Mouse (Mus musculus) Patski (cell line): ENCODE measurements around the gene Bmp6. TPM values are rescaled to one million over a fixed set of nuclear protein-coding genes. Genes with fewer than 3 reads are reported as not detected.

ENCODE experiments used
- ATAC-seq: fragments of 100-300 bp; one replicate; pipeline ENCODE4 v1.8.0; 2021
- CTCF ChIA-PET: fragments of 350-600 bp; sonication (Branson Sonifier 250); formaldehyde crosslinking; loops from one replicate; lab custom pipeline; 2022; ENCODE audit warnings: inconsistent platforms; lab: Charles Lee
- POLR2A ChIA-PET: fragments of 350-600 bp; sonication (Branson Sonifier 250); formaldehyde crosslinking; loops from one replicate; lab custom pipeline; 2022; ENCODE audit warnings: antibody characterized with exemption, inconsistent platforms; lab: Charles Lee
- DNase-seq: peaks from one replicate; pipeline ENCODE4 v3.0.0-alpha.2; 2011; ENCODE audit warnings: low read depth, low spot score
- H3K27me3 ChIP-seq: fragments of 371-371 bp; one replicate; pipeline ENCODE4 v1.5.1; 2021
- CTCF ChIP-seq: fragments of 100-300 bp; IDR thresholded peaks from one replicate; pipeline ENCODE4 v1.5.1; 2021
- in situ Hi-C: fragments of 300-500 bp; cut with MboI; formaldehyde crosslinking; loops from 3 replicates; pipeline ENCODE4 v1.11.1; 2018; ENCODE audit warnings: low pct_unique_long_range_greater_than_20kb, mixed read lengths
- polyA plus RNA-seq: library from polyadenylated mRNA; unstranded; gene quantifications from one replicate; pipeline ENCODE4 v1.2.3, GENCODE M21; 2021

Gene Bmp6
- polyA plus RNA-seq, 1 experiment from 2014 or later, result 58.7 TPM

- ChIA-PET POLR2A (interaction anchor here (0.8 kb wide), 1 partner anchor 71 kb away, joined by 9 read pairs; no protein-coding TSS in a partner anchor), CTCF (interaction anchor here (0.9 to 1.2 kb wide), 2 partner anchors 11 to 82 kb away, joined by 3 read pairs; no protein-coding TSS in a partner anchor)
- ATAC-seq, result no peak
- no peak for DNase-seq
- no peak for TF ChIP-seq CTCF
- no peaks in the 10 kb centered on the region for H3K27me3 ChIP-seq
- in situ Hi-C loops, result no loop called here
Observed at GRCm38 (mm10) chr13:38353420-38354255, 8.7 kb downstream of the Bmp6 start.

DNA sequence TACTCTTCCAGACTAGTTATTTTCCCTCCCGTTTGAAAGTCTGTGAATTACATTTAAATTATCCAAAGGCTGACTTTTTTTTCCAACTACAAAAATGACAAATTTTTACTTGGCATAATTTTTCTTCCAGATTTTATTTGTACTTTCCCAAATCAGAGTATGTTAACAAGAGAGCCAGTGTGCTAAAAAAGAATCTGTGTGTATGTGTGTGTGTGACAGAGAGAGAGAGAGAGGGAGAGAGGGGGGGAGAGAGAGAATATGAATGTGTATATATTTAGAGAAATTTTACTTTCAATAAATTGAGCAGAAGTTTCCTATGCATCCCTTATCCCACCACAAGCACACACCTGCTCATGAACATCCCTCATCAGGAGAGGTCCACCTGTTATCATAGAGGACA lies 9.4 kb downstream of the Bmp6 start:
- CTCF ChIA-PET, result interaction anchor here (1.2 kb wide), 1 partner anchor 12 kb away, joined by 3 read pairs; no protein-coding TSS in a partner anchor
- in situ Hi-C loops, result no loop called here
- H3K27me3 ChIP-seq, result no peaks in the 10 kb centered on the region
- no peak for TF ChIP-seq CTCF
- ATAC-seq (no peak), DNase-seq (no peak)
- POLR2A ChIA-PET, result no interaction called here

- in situ Hi-C loops, result no loop called here
- TF ChIP-seq CTCF, result no peak
- DNase-seq, result no peak
- no peaks in the 10 kb centered on the region for H3K27me3 ChIP-seq
- ChIA-PET CTCF (no interaction called here), POLR2A (interaction anchor here (0.5 kb wide), 1 partner anchor 17 kb away, joined by 3 read pairs; no protein-coding TSS in a partner anchor)
- ATAC-seq, result no peak
Observed at GRCm38 (mm10) chr13:38359045-38359444, 14.1 kb downstream of the Bmp6 start.

- no peak for TF ChIP-seq CTCF
- ATAC-seq, result no peak
- DNase-seq, result no peak
- CTCF ChIA-PET, result interaction anchor here (0.9 to 1.2 kb wide), 2 partner anchors 15 to 21 kb away, joined by 4 read pairs; no protein-coding TSS in a partner anchor
- in situ Hi-C loops, result loop anchor here (5.0 kb wide), 1 partner anchor 35 kb away; no protein-coding TSS in a partner anchor
- H3K27me3 ChIP-seq, result no peaks in the 10 kb centered on the region
- POLR2A ChIA-PET, result no interaction called here
Observed at GRCm38 (mm10) chr13:38362751-38363150, 17.8 kb downstream of the Bmp6 start.

DNA sequence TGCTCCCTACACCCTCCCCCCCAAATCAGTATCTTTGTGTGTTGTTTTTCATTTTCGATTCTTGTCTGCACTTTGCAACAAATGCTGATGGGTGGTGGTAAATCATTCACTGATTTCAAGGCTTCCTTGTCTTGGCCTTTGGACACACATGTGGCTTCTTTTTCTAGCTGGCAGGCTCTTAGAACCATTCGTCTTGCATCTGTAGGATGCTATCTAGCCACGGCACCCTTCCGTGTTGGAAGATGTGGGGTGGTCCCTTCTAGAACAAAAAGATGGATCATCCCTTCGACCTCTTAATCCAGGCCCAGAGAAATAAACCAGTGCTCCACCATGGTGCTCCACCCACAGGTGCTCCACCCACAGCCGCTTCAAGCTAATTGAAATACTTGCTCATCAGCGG lies 19.0 kb downstream of the Bmp6 start:
- CTCF ChIA-PET, result interaction anchor here (1.2 kb wide), 1 partner anchor 16 kb away, joined by 4 read pairs; no protein-coding TSS in a partner anchor
- POLR2A ChIA-PET, result no interaction called here
- no peak for TF ChIP-seq CTCF
- DNase-seq (no peak), ATAC-seq (no peak)
- in situ Hi-C loops, result loop anchor here (5.0 kb wide), 1 partner anchor 33 kb away; no protein-coding TSS in a partner anchor
- H3K27me3 ChIP-seq, result no peaks in the 10 kb centered on the region

GRCm38 (mm10) chr13:38369624-38370023 lies 24.7 kb downstream of the Bmp6 start:
- POLR2A ChIA-PET, result interaction anchor here (0.7 kb wide), 1 partner anchor 12 kb away, joined by 3 read pairs; no protein-coding TSS in a partner anchor
- in situ Hi-C loops, result no loop called here
- no peak for ATAC-seq
- H3K27me3 ChIP-seq, result no peaks in the 10 kb centered on the region
- CTCF ChIA-PET, result interaction anchor here (1.1 kb wide), 1 partner anchor 38 kb away, joined by 4 read pairs; no protein-coding TSS in a partner anchor
- DNase-seq, result no peak
- TF ChIP-seq CTCF, result no peak

DNA sequence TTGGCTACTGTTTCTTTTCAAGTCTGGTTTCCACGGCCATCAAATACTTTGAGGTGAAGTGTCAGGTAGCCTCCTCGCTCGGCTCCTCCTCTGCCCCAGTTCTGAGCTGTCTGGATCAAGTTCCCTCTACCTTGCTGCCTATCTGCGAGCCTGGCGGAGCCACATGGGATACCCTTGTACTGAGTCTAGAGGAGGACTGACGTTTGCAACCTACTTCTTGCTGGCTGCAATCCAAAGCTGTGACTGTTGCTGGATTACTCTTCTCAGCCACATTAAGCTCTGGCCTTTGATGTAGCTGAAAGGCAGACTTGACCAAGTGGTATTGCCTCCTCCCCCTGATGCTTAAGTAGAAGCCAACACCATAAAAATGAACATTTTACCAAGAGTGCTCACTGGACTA lies 31.2 kb downstream of the Bmp6 start:
- no peak for DNase-seq
- in situ Hi-C loops, result no loop called here
- TF ChIP-seq CTCF, result no peak

DNA sequence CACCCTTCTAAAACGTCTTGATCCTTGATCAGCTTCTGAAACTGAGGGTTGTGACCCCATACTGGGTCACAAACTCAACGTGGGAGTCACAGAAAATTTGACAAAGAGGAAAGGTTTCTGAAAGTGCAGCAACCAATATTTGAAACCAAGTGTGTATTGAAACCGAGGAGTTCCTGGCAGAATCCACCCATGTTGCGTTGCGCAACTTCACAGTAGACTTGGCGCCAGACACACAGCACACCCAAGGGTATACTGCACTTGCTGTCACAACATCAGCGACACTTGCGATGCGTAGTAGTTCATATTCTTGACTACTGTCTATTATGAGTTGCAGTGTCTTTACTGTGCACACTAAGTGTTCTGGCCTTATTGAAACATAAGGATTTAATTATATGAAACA lies 32.4 kb downstream of the Bmp6 start:
- no peak for DNase-seq
- in situ Hi-C loops, result no loop called here

More for the DNA sequence above, 31.2 kb downstream of the Bmp6 start:
- ATAC-seq, result no peak
- CTCF ChIA-PET, result interaction anchor here (0.7 kb wide), 1 partner anchor 29 kb away, joined by 3 read pairs; no protein-coding TSS in a partner anchor
- H3K27me3 ChIP-seq, result no peaks in the 10 kb centered on the region
- POLR2A ChIA-PET, result interaction anchor here (0.5 to 0.7 kb wide), 3 partner anchors 10 to 810 kb away, joined by 3 to 5 read pairs (median 4); no protein-coding TSS in a partner anchor

DNA sequence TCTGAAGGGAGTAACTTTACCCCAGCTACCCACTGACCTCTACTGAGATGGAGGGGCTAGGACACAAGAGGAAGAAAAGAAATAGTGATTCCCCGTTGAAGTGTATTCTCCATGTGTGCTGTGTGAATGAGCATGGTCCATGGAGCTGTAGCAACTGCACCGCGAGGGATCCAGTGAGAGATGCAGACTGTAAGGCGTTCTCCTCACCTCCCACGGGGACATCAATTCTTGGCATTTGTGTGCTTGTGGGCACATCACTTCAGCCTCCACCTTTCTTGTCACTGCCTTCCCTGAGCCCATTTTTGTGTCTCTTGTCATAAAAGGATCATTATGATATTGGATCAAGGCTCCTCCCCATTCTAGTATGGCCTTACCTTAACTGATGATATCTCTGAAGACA lies 34.9 kb downstream of the Bmp6 start:
- ChIA-PET POLR2A (interaction anchor here (0.7 kb wide), 1 partner anchor 147 kb away, joined by 3 read pairs; no protein-coding TSS in a partner anchor), CTCF (no interaction called here)
- in situ Hi-C loops, result no loop called here
- DNase-seq (no peak), ATAC-seq (no peak)
- no peak for TF ChIP-seq CTCF
- H3K27me3 ChIP-seq, result no peaks in the 10 kb centered on the region

More for the DNA sequence above, 32.4 kb downstream of the Bmp6 start:
- CTCF ChIA-PET, result no interaction called here
- no peak for ATAC-seq
- POLR2A ChIA-PET, result no interaction called here
- H3K27me3 ChIP-seq, result no peaks in the 10 kb centered on the region
- TF ChIP-seq CTCF, result no peak

DNA sequence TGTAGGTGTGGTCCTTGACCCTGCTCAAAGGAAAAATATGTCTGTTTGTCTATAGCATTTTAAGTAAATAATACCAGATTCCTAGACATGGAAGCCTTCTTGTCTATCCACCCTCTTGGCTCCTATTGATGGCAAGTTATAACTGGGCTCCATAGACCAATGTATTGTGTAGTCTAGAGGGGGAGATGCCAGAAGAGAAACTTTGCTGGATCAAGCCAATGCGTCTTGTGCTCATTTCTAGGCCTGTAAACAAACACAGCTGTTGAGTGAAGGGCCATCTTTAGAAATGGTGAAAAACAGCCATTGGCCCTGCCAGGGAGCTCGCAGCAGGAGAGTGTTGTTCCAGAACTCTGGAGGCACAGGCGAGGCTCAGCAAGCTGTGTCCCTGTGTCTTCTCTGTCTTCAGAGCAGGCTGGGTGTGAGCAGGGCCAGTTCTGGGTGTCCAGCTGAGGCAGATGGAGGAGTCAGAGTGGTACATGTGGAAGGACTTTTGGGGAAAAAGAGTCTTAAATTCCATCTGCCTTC lies 41.2 kb downstream of the Bmp6 start:
- DNase-seq (no peak), ATAC-seq (no peak)
- ChIA-PET CTCF (no interaction called here), POLR2A (no interaction called here)
- H3K27me3 ChIP-seq, result no peaks in the 10 kb centered on the region
- no peak for TF ChIP-seq CTCF
- in situ Hi-C loops, result no loop called here
